Mouse (Mus musculus) forebrain, embryonic 14.5 days (tissue): ENCODE measurements at regions not wholly inside any gene's neighbourhood (a gene's known extent, or its start where the extent isn't known, plus 50 kb on each side); places are given as distances from the start of the nearest gene placed in this dataset.

Experiments used
- ATAC-seq: fragments of 200-750 bp; cut with Nextera tagmentation; 2 replicates; pipeline ENCODE4 v1.8.0; 2017; ENCODE audit warnings: mild to moderate bottlenecking, moderate library complexity
- DNase-seq: peaks from one replicate; pipeline ENCODE4 v3.0.0-alpha.2; 2015; ENCODE audit warnings: low spot score
- H3K27ac ChIP-seq: fragments of 300-500 bp; sonication (generic); 2 replicates; pipeline ENCODE4 v1.5.1; 2014; ENCODE audit warnings: low read depth, mild to moderate bottlenecking, control low read depth, low read length, moderate library complexity
- H3K27me3 ChIP-seq: fragments of 300-500 bp; sonication (generic); replicated peaks from 2 replicates; pipeline ENCODE4 v1.6.1; 2014; ENCODE audit warnings: low read length, control low read depth, mixed read lengths; ENCODE audit not compliant: control insufficient read depth, insufficient read depth
- H3K36me3 ChIP-seq: fragments of 300-500 bp; sonication (generic); 2 replicates; pipeline ENCODE4 v1.6.1; 2014; ENCODE audit warnings: low read length, control low read depth; ENCODE audit not compliant: control insufficient read depth, insufficient read depth
- H3K4me1 ChIP-seq: fragments of 300-500 bp; sonication (generic); 2 replicates; pipeline ENCODE4 v1.6.1; 2014; ENCODE audit warnings: antibody characterized with exemption, low read length, control low read depth; ENCODE audit not compliant: control insufficient read depth, insufficient read depth
- H3K4me2 ChIP-seq: fragments of 300-500 bp; sonication (generic); 2 replicates; pipeline ENCODE4 v1.6.1; 2014; ENCODE audit warnings: mild to moderate bottlenecking, control low read depth, low read length
- H3K4me3 ChIP-seq: fragments of 300-500 bp; sonication (generic); 2 replicates; pipeline ENCODE4 v1.5.1; 2014; ENCODE audit warnings: low read depth, low read length, control low read depth
- H3K9ac ChIP-seq: fragments of 300-500 bp; sonication (generic); 2 replicates; pipeline ENCODE4 v1.6.1; 2014; ENCODE audit warnings: mild to moderate bottlenecking, low read length, control low read depth, moderate library complexity
- H3K9me3 ChIP-seq: fragments of 300-500 bp; sonication (generic); replicated peaks from 2 replicates; pipeline ENCODE4 v1.6.1; 2016; ENCODE audit warnings: low read length, control low read depth, mixed read lengths; ENCODE audit not compliant: control insufficient read depth
- WGBS: fragments of 180-500 bp; shearing (Covaris S2); extraction: QIAGEN DNeasy Blood & Tissue Kit; methylation state at CpG from one replicate; pipeline ENCODE4 v1.1.7; 2014; 5-methylcytosine and 5-hydroxymethylcytosine counted together

DNA sequence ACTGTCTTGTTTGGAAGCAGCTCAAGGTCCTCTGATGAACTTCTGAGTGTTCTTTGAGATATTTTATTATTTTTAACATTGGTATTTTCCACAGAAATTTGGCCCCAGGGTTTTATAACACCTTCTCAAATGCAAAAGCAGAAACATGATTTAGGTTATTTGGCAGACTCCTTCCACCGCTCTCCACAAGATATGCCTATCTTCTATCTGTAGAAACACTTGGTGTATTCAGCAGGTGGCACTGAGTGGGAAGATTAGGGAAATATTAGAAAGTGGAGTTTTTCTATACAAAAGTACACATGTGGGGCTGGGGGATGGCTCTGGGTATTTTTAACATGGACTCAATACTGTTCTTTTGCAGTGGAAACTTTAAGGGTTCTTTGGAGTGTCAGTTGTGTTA lies 475.3 kb downstream of the Dach1 start:
- no peak for ATAC-seq
- no peak for DNase-seq
- WGBS, result 97% methylated on average over 1 of the region's 1 CpGs

DNA sequence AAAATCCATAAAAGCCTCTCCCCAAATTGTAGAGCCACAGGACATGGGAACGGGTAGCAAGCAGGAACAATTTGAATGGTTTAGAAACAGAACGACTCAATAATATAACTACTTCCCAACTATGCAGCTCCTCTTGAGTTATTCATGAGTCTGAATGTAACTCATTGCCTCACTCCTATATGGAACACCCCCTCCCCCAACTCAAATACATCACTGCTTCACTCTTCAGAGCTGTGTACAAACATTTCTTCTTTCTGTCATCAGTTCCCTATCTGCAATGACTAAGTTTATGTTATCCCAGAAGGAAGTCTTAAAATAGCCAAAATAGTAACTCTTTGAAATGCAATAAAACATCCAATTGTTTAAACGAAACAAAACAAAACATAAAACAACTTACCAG lies 484.9 kb downstream of the Dach1 start:
- H3K9me3 ChIP-seq, result no peaks in the 10 kb centered on the region
- H3K4me1 ChIP-seq, result no peaks in the 10 kb centered on the region
- no peak for ATAC-seq
- H3K27ac ChIP-seq, result no peak overlapping the region
- WGBS, result 84% methylated on average over 3 of the region's 3 CpGs
- no peak overlapping the region for H3K4me2 ChIP-seq
- no peak for DNase-seq
- H3K9ac ChIP-seq, result no peak overlapping the region
- no peaks in the 10 kb centered on the region for H3K36me3 ChIP-seq
- no peak overlapping the region for H3K4me3 ChIP-seq
- H3K27me3 ChIP-seq, result no peaks in the 10 kb centered on the region

More for the DNA sequence above, 475.3 kb downstream of the Dach1 start:
- H3K4me3 ChIP-seq, result no peak overlapping the region
- no peaks in the 10 kb centered on the region for H3K27me3 ChIP-seq
- no peaks in the 10 kb centered on the region for H3K4me1 ChIP-seq
- no peak overlapping the region for H3K27ac ChIP-seq
- H3K4me2 ChIP-seq, result no peak overlapping the region
- H3K9ac ChIP-seq, result no peak overlapping the region
- H3K9me3 ChIP-seq, result no peaks in the 10 kb centered on the region
- H3K36me3 ChIP-seq, result no peaks in the 10 kb centered on the region

DNA sequence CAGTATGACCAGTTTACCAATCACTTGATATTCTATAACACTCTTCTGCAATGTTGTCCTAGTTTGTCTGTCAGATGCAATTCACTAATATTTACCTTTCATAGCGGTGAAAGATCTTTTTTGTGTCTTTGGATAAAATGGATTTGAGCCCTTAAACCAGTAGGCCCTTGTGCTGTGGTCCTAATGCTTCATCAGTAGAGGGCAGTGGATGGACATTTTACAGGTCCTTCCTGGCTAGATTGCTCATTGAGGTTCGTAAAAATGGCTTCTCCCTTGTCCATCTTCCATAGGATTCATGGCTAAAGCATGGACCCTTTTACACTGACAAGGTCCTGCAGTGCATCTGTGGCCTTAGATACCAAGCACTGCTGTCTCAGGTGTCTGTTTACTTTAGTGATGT lies 501.8 kb downstream of the Dach1 start:
- H3K4me1 ChIP-seq, result no peaks in the 10 kb centered on the region
- 85% methylated on average over 2 of the region's 2 CpGs for WGBS
- DNase-seq, result peak; percentile 15

DNA sequence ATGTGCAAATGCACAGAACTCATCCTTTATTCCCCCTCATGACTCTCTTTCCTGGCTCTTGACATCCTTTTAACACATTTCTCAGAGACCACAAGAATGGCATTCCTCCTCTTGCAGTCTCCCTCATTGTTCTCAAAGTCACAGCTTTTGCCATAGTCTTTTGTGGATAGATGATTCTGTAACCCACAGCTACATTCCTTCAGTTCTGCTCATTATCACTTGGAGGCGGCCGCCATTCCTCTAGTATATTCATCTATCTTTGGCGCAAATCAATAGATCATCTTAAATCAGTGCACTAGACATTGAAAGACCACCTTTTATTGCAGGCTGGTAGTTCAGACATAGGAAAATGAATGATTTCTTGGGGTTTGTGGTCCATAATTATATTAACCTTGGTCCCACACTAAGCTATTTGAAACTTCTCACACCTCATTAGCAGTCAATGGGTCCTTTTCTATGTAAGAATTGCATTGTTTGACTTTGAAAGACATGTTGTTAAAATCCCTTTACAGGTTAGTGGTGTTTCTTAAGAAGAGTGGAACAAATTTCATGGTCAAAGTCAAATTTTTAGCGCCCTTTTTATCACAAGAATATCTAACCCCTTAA lies 531.3 kb downstream of the Dach1 start:
- 23% methylated on average over 4 of the region's 4 CpGs for WGBS
- Histone ChIP-seq H3K9me3 (no peaks in the 10 kb centered on the region), H3K9ac (no peak overlapping the region), H3K27me3 (no peaks in the 10 kb centered on the region), H3K36me3 (no peaks in the 10 kb centered on the region), H3K4me1 (no peaks in the 10 kb centered on the region), H3K4me2 (no peak overlapping the region), H3K27ac (no peak overlapping the region), H3K4me3 (no peak overlapping the region)
- no peak for ATAC-seq
- DNase-seq, result no peak

More for the DNA sequence above, 501.8 kb downstream of the Dach1 start:
- Histone ChIP-seq H3K36me3 (no peaks in the 10 kb centered on the region), H3K4me2 (no peak overlapping the region), H3K9me3 (no peaks in the 10 kb centered on the region), H3K9ac (no peak overlapping the region), H3K27me3 (no peaks in the 10 kb centered on the region), H3K27ac (no peak overlapping the region), H3K4me3 (no peak overlapping the region)
- no peak for ATAC-seq

DNA sequence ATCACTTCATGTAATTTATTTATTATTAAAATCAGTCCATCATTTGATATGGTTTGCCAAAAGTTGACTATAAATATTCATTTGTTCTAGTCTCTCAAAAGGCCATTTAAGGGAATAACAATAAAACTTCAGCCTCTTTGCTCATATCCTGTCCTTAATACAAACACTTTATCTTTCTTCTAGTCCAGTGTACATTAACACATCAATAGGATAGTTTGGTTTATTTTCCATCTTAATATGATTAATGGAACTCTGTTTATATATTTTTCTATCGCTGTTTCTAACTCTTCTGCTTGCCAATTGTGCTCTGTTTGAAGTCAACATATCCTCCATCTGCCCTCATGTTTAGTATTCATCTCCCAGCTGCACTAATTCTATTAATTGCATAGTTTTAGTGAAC lies 558.1 kb downstream of the Dach1 start:
- Histone ChIP-seq H3K9me3 (no peaks in the 10 kb centered on the region), H3K4me2 (no peak overlapping the region), H3K27me3 (no peaks in the 10 kb centered on the region), H3K4me3 (no peak overlapping the region), H3K36me3 (no peaks in the 10 kb centered on the region), H3K27ac (no peak overlapping the region), H3K4me1 (no peaks in the 10 kb centered on the region), H3K9ac (no peak overlapping the region)
- DNase-seq (no peak), ATAC-seq (no peak)
- 78% methylated on average over 1 of the region's 1 CpGs for WGBS

DNA sequence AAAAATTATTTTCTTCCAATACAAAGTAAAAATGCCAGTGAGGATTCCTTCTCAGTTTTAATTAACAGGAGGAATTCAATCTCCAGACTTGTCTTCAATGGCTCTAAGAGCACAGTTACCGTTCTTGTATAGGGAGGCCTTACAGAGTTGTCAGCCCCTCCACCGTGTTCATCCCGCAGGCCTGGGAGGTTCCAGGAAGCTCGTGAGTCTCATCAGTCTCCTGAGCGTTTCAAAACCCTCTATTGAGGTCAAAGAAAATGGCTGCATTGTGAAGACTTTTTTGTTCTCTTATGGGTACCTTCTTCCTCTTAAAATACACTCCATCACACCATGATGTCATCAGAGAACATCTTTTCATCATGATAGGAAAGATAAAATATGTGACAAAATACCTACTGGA lies 572.9 kb downstream of the Dach1 start:
- Histone ChIP-seq H3K27me3 (no peaks in the 10 kb centered on the region), H3K4me1 (no peaks in the 10 kb centered on the region), H3K27ac (no peak overlapping the region), H3K36me3 (no peaks in the 10 kb centered on the region), H3K9me3 (no peaks in the 10 kb centered on the region), H3K4me2 (no peak overlapping the region), H3K9ac (no peak overlapping the region), H3K4me3 (no peak overlapping the region)
- ATAC-seq (no peak), DNase-seq (no peak)
- WGBS, result 8% methylated on average over 5 of the region's 5 CpGs

DNA sequence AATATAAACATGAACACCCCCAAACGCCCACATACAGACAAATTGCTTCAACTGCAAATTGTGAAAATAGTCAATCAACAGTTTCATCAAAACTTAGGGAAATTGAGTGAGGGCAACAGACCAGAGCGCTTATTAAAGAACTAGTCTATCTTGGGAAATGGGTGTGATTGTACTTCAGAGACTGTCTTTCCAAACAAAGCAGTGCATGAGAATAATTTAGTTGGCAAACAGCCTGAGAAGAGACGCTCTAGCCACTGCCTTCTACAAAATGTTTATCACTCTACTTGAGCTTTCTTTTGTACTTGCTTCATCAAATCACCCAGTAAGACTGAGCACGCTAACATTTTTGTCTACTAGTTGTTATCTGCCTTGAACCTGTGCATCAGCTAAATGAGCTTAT lies 581.0 kb downstream of the Dach1 start:
- Histone ChIP-seq H3K9me3 (no peaks in the 10 kb centered on the region), H3K4me2 (peak overlapping the region; percentile 27), H3K27me3 (no peaks in the 10 kb centered on the region; the same call in 1 of the 2 replicates), H3K4me1 (peaks cover 7% of the 10 kb centered on the region), H3K27ac (peak overlapping the region; percentile 35; the same call in 1 of the 2 replicates), H3K9ac (no peak overlapping the region), H3K36me3 (no peaks in the 10 kb centered on the region), H3K4me3 (no peak overlapping the region)
- ATAC-seq, result peak; percentile 56
- 18% methylated on average over 4 of the region's 4 CpGs for WGBS
- DNase-seq, result peak; percentile 61

DNA sequence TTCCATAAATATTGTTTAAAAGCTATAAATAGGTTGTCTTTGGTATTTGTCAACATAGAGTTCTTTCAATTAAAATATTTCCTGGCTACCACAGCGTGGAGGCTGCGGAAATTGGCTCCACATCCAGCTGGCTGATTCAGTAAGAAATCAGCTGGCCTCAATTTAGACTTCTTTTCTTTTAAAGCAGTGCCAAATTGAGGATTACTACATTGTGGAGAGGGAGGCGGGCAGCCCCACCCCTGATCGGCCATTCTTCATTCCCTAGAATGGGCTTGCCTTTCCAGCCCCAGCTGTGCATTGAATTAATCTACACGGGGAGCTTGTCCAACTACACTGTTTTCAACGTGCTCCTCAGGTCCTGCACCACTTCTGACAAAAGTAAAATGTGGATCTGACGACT lies 581.4 kb downstream of the Dach1 start:
- Histone ChIP-seq H3K4me1 (peaks cover 7% of the 10 kb centered on the region), H3K9me3 (no peaks in the 10 kb centered on the region), H3K36me3 (no peaks in the 10 kb centered on the region), H3K27me3 (no peaks in the 10 kb centered on the region; the same call in 1 of the 2 replicates), H3K9ac (no peak overlapping the region), H3K4me2 (peak overlapping the region; percentile 27), H3K27ac (peak overlapping the region; percentile 35; the same call in 1 of the 2 replicates), H3K4me3 (no peak overlapping the region)
- ATAC-seq, result peak; percentile 97
- 2% methylated on average over 7 of the region's 7 CpGs for WGBS
- DNase-seq, result peak; percentile 95

DNA sequence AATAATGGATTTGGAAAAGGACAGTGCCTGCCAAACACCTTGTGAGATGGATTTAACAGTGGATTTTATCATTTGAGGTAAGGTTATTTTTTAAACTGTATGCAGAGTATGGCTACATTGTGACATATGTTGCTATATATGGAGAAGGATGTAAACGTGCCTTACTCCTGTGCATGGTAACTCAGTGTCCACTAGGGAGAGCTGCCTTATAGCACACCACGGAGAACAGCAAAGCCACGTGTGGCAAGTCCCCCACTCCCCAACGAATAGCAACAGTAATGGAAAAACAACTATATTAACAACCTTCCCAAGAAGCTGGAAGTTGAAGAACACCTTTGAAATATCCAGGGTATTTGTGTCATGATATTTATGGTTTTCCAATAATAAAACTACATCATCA lies 582.6 kb downstream of the Dach1 start:
- ATAC-seq (peak; percentile 29; the same call in 1 of the 2 replicates), DNase-seq (peak; percentile 55)
- H3K27me3 ChIP-seq, result no peaks in the 10 kb centered on the region; the same call in 1 of the 2 replicates
- H3K9ac ChIP-seq, result no peak overlapping the region
- no peak overlapping the region for H3K4me3 ChIP-seq
- H3K4me1 ChIP-seq, result peaks cover 7% of the 10 kb centered on the region
- H3K9me3 ChIP-seq, result no peaks in the 10 kb centered on the region
- no peaks in the 10 kb centered on the region for H3K36me3 ChIP-seq
- H3K4me2 ChIP-seq, result no peak overlapping the region
- no peak overlapping the region for H3K27ac ChIP-seq
- WGBS, result 3% methylated on average over 4 of the region's 4 CpGs
